Mouse (Mus musculus) gastrocnemius, adult 18-20 months (tissue): ENCODE results near the gene Top1. TPM values are rescaled to one million over a fixed set of nuclear protein-coding genes. Genes with fewer than 3 reads are reported as not detected.

ENCODE experiments used
- DNase-seq: peaks from one replicate; pipeline ENCODE4 v3.0.0; 2021; ENCODE audit warnings: low spot score
- total RNA-seq, 2 experiments: library from RNA; stranded (reverse); gene quantifications; 2 replicates each; pipeline ENCODE4 v1.2.3; 2021

The Top1 gene
- total RNA-seq, 2 experiments from 2014 or later: 29.1 to 36.7 TPM

GRCm38 (mm10) chr2:160718811-160719210, 73.1 kb downstream of the Top1 start:
- no peak for DNase-seq

- DNase-seq: no peak
Measured at GRCm38 (mm10) chr2:160722714-160723113, 77.0 kb downstream of the Top1 start.

GRCm38 (mm10) chr2:160723613-160724375, 78.1 kb downstream of the Top1 start:
- DNase-seq: no peak

- DNase-seq: no peak
Measured at GRCm38 (mm10) chr2:160724536-160724935, 78.8 kb downstream of the Top1 start.

GRCm38 (mm10) chr2:160725877-160726864, 80.5 kb downstream of the Top1 start:
- no peak for DNase-seq

GRCm38 (mm10) chr2:160728972-160729371, 83.3 kb downstream of the Top1 start:
- DNase-seq: no peak

- DNase-seq: no peak
Measured at GRCm38 (mm10) chr2:160729436-160729835, 83.7 kb downstream of the Top1 start.

- no peak for DNase-seq
Measured at GRCm38 (mm10) chr2:160729851-160730796, 84.4 kb downstream of the Top1 start.

- no peak for DNase-seq
Measured at GRCm38 (mm10) chr2:160730797-160731116, 85.1 kb downstream of the Top1 start.

GRCm38 (mm10) chr2:160731117-160731838, 85.6 kb downstream of the Top1 start, which contains the start of gene Plcg1:
Gene Plcg1 (plus strand): TSS chr2:160731300.
- peak; percentile 92 for DNase-seq

GRCm38 (mm10) chr2:160731839-160732261, 86.2 kb downstream of the Top1 start:
- peak; percentile 55 for DNase-seq

- no peak for DNase-seq
Measured at GRCm38 (mm10) chr2:160732420-160732995, 86.8 kb downstream of the Top1 start.

GRCm38 (mm10) chr2:160733131-160733531, 87.4 kb downstream of the Top1 start:
- DNase-seq: no peak

- DNase-seq: no peak
Measured at GRCm38 (mm10) chr2:160734331-160734730, 88.6 kb downstream of the Top1 start.

GRCm38 (mm10) chr2:160735706-160736310, 90.1 kb downstream of the Top1 start:
- no peak for DNase-seq

GRCm38 (mm10) chr2:160736466-160736865, 90.8 kb downstream of the Top1 start:
- no peak for DNase-seq

- no peak for DNase-seq
Measured at GRCm38 (mm10) chr2:160738354-160738753, 92.7 kb downstream of the Top1 start.

- DNase-seq: no peak
Measured at GRCm38 (mm10) chr2:160739647-160740356, 94.1 kb downstream of the Top1 start.
